Mouse (Mus musculus) kidney, adult 2 months (tissue): Measurements from ENCODE around the gene Qrich2.

Experiments used
- CTCF ChIP-seq: fragments of 200-500 bp; conservative IDR thresholded peaks from 2 replicates; pipeline ENCODE4 v1.5.1; 2011; ENCODE audit warnings: low read depth, mild to moderate bottlenecking, control low read depth, low read length, moderate library complexity, mixed read lengths; ENCODE audit not compliant: insufficient read depth, insufficient read length
- POLR2A ChIP-seq: fragments of 200-500 bp; IDR thresholded peaks from one replicate; pipeline ENCODE4 v1.6.1; 2011; ENCODE audit warnings: low read depth, low read length, control low read depth

GRCm38 (mm10) chr11:116436725-116437331 lies 29.2 kb downstream of the Qrich2 start:
- no peak for TF ChIP-seq CTCF
- no peak for TF ChIP-seq POLR2A
